Mouse (Mus musculus) limb, embryonic 13.5 days (tissue): ENCODE data around the gene Cbarp. TPM values are rescaled to one million over a fixed set of nuclear protein-coding genes. Genes with fewer than 3 reads are reported as not detected.
A peak's percentile ranks its signal among the peaks of the same experiment; 100 is the strongest.

Source experiments
- ATAC-seq: fragments of 200-750 bp; cut with Nextera tagmentation; 2 replicates; pipeline ENCODE4 v1.8.0; 2017; ENCODE audit warnings: low read depth, moderate number of reproducible peaks, moderate TSS enrichment; ENCODE audit not compliant: low FRiP score
- H3K27ac ChIP-seq: fragments of 300-500 bp; sonication (generic); 2 replicates; pipeline ENCODE4 v1.5.1; 2015; ENCODE audit warnings: inconsistent platforms, mild to moderate bottlenecking, moderate library complexity
- H3K27me3 ChIP-seq: fragments of 300-500 bp; sonication (generic); 2 replicates; pipeline ENCODE4 v1.6.1; 2015; ENCODE audit warnings: mild to moderate bottlenecking, inconsistent platforms
- H3K36me3 ChIP-seq: fragments of 300-500 bp; sonication (generic); 2 replicates; pipeline ENCODE4 v1.6.1; 2015; ENCODE audit warnings: inconsistent platforms, mild to moderate bottlenecking, moderate library complexity
- H3K4me1 ChIP-seq: fragments of 300-500 bp; sonication (generic); 2 replicates; pipeline ENCODE4 v1.6.1; 2015; ENCODE audit warnings: inconsistent platforms
- H3K4me2 ChIP-seq: fragments of 300-500 bp; sonication (generic); replicated peaks from 2 replicates; pipeline ENCODE4 v1.6.1; 2015; ENCODE audit warnings: inconsistent platforms, mild to moderate bottlenecking, moderate library complexity
- H3K4me3 ChIP-seq: fragments of 300-500 bp; sonication (generic); 2 replicates; pipeline ENCODE4 v1.5.1; 2015; ENCODE audit warnings: moderate library complexity, mild to moderate bottlenecking, inconsistent platforms
- H3K9ac ChIP-seq: fragments of 300-500 bp; sonication (generic); 2 replicates; pipeline ENCODE4 v1.6.1; 2015; ENCODE audit warnings: mild to moderate bottlenecking, inconsistent platforms
- H3K9me3 ChIP-seq: fragments of 300-500 bp; sonication (generic); 2 replicates; pipeline ENCODE4 v1.6.1; 2016; ENCODE audit warnings: inconsistent platforms
- WGBS: fragments of 180-500 bp; shearing (Covaris S2); methylation state at CpG from one replicate; pipeline ENCODE4 v1.1.7; 2015; 5-methylcytosine and 5-hydroxymethylcytosine counted together
- polyA plus RNA-seq: library from polyadenylated mRNA; unstranded; fragments of >200 nt; fragmentation: Nextera tagmentation; extraction: Ambion mirVana; gene quantifications from 2 replicates; pipeline ENCODE4 v1.2.1, GENCODE M21; 2015

The Cbarp gene
- polyA plus RNA-seq, 1 experiment from 2014 or later: 8.1 TPM

GRCm38 (mm10) chr10:80152873-80153260, 12.2 kb upstream of the Cbarp start:
- H3K36me3 ChIP-seq: peaks cover 72% of the 10 kb centered on the region
- H3K9me3 ChIP-seq: no peaks in the 10 kb centered on the region
- peak overlapping the region; percentile 98 for H3K4me3 ChIP-seq
- 46% methylated on average over 3 of the region's 3 CpGs for WGBS
- peaks cover 67% of the 10 kb centered on the region for H3K4me1 ChIP-seq
- no peak for ATAC-seq
- H3K27me3 ChIP-seq: no peaks in the 10 kb centered on the region
- peak overlapping the region; percentile 100 for H3K9ac ChIP-seq
- peak overlapping the region; percentile 93 for H3K4me2 ChIP-seq
- peak overlapping the region; percentile 100 for H3K27ac ChIP-seq

- peaks cover 68% of the 10 kb centered on the region for H3K36me3 ChIP-seq
- H3K4me1 ChIP-seq: peaks cover 67% of the 10 kb centered on the region
- H3K9me3 ChIP-seq: no peaks in the 10 kb centered on the region
- peak overlapping the region; percentile 98 for H3K4me3 ChIP-seq
- 5% methylated on average over 15 of the region's 15 CpGs for WGBS
- no peaks in the 10 kb centered on the region for H3K27me3 ChIP-seq
- peak overlapping the region; percentile 93 for H3K4me2 ChIP-seq
- peak overlapping the region; percentile 100 for H3K9ac ChIP-seq
- ATAC-seq: no peak
- H3K27ac ChIP-seq: peak overlapping the region; percentile 100
Observed at GRCm38 (mm10) chr10:80152071-80152872, 11.6 kb upstream of the Cbarp start.

GRCm38 (mm10) chr10:80151211-80152034, 10.8 kb upstream of the Cbarp start:
- H3K4me3 ChIP-seq: peak overlapping the region; percentile 98
- H3K9me3 ChIP-seq: no peaks in the 10 kb centered on the region
- H3K36me3 ChIP-seq: peaks cover 65% of the 10 kb centered on the region
- under 1% methylated on average over 26 of the region's 26 CpGs for WGBS
- H3K4me2 ChIP-seq: peak overlapping the region; percentile 93
- H3K27me3 ChIP-seq: no peaks in the 10 kb centered on the region
- peaks cover 67% of the 10 kb centered on the region for H3K4me1 ChIP-seq
- H3K27ac ChIP-seq: peak overlapping the region; percentile 100
- peak overlapping the region; percentile 100 for H3K9ac ChIP-seq
- ATAC-seq: no peak

GRCm38 (mm10) chr10:80150226-80151210, 9.9 kb upstream of the Cbarp start:
- peak overlapping the region; percentile 100 for H3K9ac ChIP-seq
- H3K36me3 ChIP-seq: peaks cover 65% of the 10 kb centered on the region
- WGBS: 1% methylated on average over 50 of the region's 71 CpGs
- no peaks in the 10 kb centered on the region for H3K9me3 ChIP-seq
- H3K27ac ChIP-seq: peak overlapping the region; percentile 100
- no peaks in the 10 kb centered on the region for H3K27me3 ChIP-seq
- ATAC-seq: no peak
- H3K4me3 ChIP-seq: peak overlapping the region; percentile 98
- H3K4me2 ChIP-seq: peak overlapping the region; percentile 93
- peaks cover 67% of the 10 kb centered on the region for H3K4me1 ChIP-seq

- under 1% methylated on average over 79 of the region's 88 CpGs for WGBS
- peak overlapping the region; percentile 100 for H3K9ac ChIP-seq
- peak; percentile 85 for ATAC-seq
- H3K9me3 ChIP-seq: no peaks in the 10 kb centered on the region
- peaks cover 65% of the 10 kb centered on the region for H3K36me3 ChIP-seq
- H3K27me3 ChIP-seq: no peaks in the 10 kb centered on the region
- peaks cover 63% of the 10 kb centered on the region for H3K4me1 ChIP-seq
- peak overlapping the region; percentile 100 for H3K27ac ChIP-seq
- H3K4me2 ChIP-seq: peak overlapping the region; percentile 93
- peak overlapping the region; percentile 98 for H3K4me3 ChIP-seq
Observed at GRCm38 (mm10) chr10:80149291-80150225, 8.9 kb upstream of the Cbarp start.

GRCm38 (mm10) chr10:80148610-80149290, 8.1 kb upstream of the Cbarp start:
- ATAC-seq: peak; percentile 26
- Histone ChIP-seq H3K4me2 (peak overlapping the region; percentile 65), H3K9ac (peak overlapping the region; percentile 92), H3K27me3 (no peaks in the 10 kb centered on the region), H3K9me3 (no peaks in the 10 kb centered on the region), H3K36me3 (peaks cover 65% of the 10 kb centered on the region), H3K27ac (peak overlapping the region; percentile 100), H3K4me3 (peak overlapping the region; percentile 98), H3K4me1 (peaks cover 57% of the 10 kb centered on the region)
- under 1% methylated on average over 57 of the region's 57 CpGs for WGBS

- H3K36me3 ChIP-seq: peaks cover 62% of the 10 kb centered on the region
- ATAC-seq: peak; percentile 45
- peak within 1 kb of the TSS; percentile 92 for H3K9ac ChIP-seq
- H3K4me2 ChIP-seq: peak within 1 kb of the TSS; percentile 65
- H3K4me3 ChIP-seq: peak within 1 kb of the TSS; percentile 98
- no peaks in the 10 kb centered on the region for H3K9me3 ChIP-seq
- H3K27ac ChIP-seq: peak within 1 kb of the TSS; percentile 100
- peaks cover 57% of the 10 kb centered on the region for H3K4me1 ChIP-seq
- WGBS: 1% methylated on average over 38 of the region's 42 CpGs
- H3K27me3 ChIP-seq: no peaks in the 10 kb centered on the region
Observed at GRCm38 (mm10) chr10:80147719-80148601, 7.3 kb upstream of the Cbarp start, which contains the start of gene Midn. TSS of gene Midn (plus strand) at chr10:80148272.

- peak overlapping the region; percentile 100 for H3K27ac ChIP-seq
- peak overlapping the region; percentile 65 for H3K4me2 ChIP-seq
- H3K9ac ChIP-seq: peak overlapping the region; percentile 92
- H3K36me3 ChIP-seq: peaks cover 55% of the 10 kb centered on the region
- ATAC-seq: no peak
- WGBS: 76% methylated on average over 5 of the region's 5 CpGs
- peaks cover 55% of the 10 kb centered on the region for H3K4me1 ChIP-seq
- H3K4me3 ChIP-seq: peak overlapping the region; percentile 98
- H3K9me3 ChIP-seq: no peaks in the 10 kb centered on the region
- H3K27me3 ChIP-seq: no peaks in the 10 kb centered on the region
Observed at GRCm38 (mm10) chr10:80147146-80147718, 6.6 kb upstream of the Cbarp start.

- peaks cover 49% of the 10 kb centered on the region for H3K36me3 ChIP-seq
- no peak for ATAC-seq
- H3K4me3 ChIP-seq: peak overlapping the region; percentile 98; the same call in 1 of the 2 replicates
- H3K27ac ChIP-seq: peak overlapping the region; percentile 100; the same call in 1 of the 2 replicates
- H3K9ac ChIP-seq: peak overlapping the region; percentile 36; the same call in 1 of the 2 replicates
- 0 out of 2 replicates have a peak overlapping the region, but pooled peaks have one; percentile 65 for H3K4me2 ChIP-seq
- no peaks in the 10 kb centered on the region for H3K27me3 ChIP-seq
- H3K9me3 ChIP-seq: no peaks in the 10 kb centered on the region
- peaks cover 52% of the 10 kb centered on the region for H3K4me1 ChIP-seq
- WGBS: 76% methylated on average over 4 of the region's 4 CpGs
Observed at GRCm38 (mm10) chr10:80146568-80147011, 6.0 kb upstream of the Cbarp start.
